Mouse (Mus musculus) ES-E14 (cell line): Measurements from ENCODE around the gene Hhipl1. TPM values are rescaled to one million over a fixed set of nuclear protein-coding genes. Genes with fewer than 3 reads are reported as not detected.

Source experiments
- DNase-seq: peaks from one replicate; pipeline ENCODE4 v3.0.0-alpha.2; 2013; ENCODE audit warnings: low read depth, low spot score
- H3K27ac ChIP-seq: 2 replicates; pipeline ENCODE4 v1.5.1; 2012; ENCODE audit warnings: low read depth, mild to moderate bottlenecking, low read length, moderate library complexity, mixed read lengths; ENCODE audit not compliant: poor library complexity, insufficient read depth, severe bottlenecking
- H3K36me3 ChIP-seq: 2 replicates; pipeline ENCODE4 v1.6.1; 2012; ENCODE audit warnings: mild to moderate bottlenecking, low read length, moderate library complexity, mixed read lengths; ENCODE audit not compliant: control insufficient read depth, poor library complexity, insufficient read depth, severe bottlenecking
- H3K4me1 ChIP-seq, 2 experiments: fragments of 150-350 bp in 1 of 2; sonication (generic) in 1 of 2; 2 replicates each; pipeline ENCODE4 v1.6.1; 2012; ENCODE audit warnings: low read length in 2 of 2, mild to moderate bottlenecking in 1 of 2, mixed read lengths in 1 of 2; ENCODE audit not compliant: control insufficient read depth in 2 of 2, insufficient read depth in 2 of 2, poor library complexity in 1 of 2
- H3K4me3 ChIP-seq, 2 experiments: fragments of 150-350 bp in 1 of 2; sonication (generic) in 1 of 2; 2 replicates each; pipeline ENCODE4 v1.5.1; 2012; ENCODE audit warnings: low read length in 2 of 2, low read depth in 1 of 2, mild to moderate bottlenecking in 1 of 2, mixed read lengths in 1 of 2; ENCODE audit not compliant: insufficient read depth in 1 of 2, poor library complexity in 1 of 2, severe bottlenecking in 1 of 2
- H3K9ac ChIP-seq: 2 replicates; pipeline ENCODE4 v1.6.1; 2012; ENCODE audit warnings: low read depth, mild to moderate bottlenecking, low read length, mixed read lengths; ENCODE audit not compliant: poor library complexity, insufficient read depth, severe bottlenecking
- H3K9me3 ChIP-seq: fragments of 150-350 bp; sonication (generic); 2 replicates; pipeline ENCODE4 v1.6.1; 2012; ENCODE audit warnings: low read depth, mild to moderate bottlenecking, low read length; ENCODE audit not compliant: control insufficient read depth, insufficient read depth
- CHD2 ChIP-seq: IDR thresholded peaks from 2 replicates; pipeline ENCODE4 v1.6.1; 2014; ENCODE audit warnings: mild to moderate bottlenecking, low read depth, low read length, inconsistent platforms
- HCFC1 ChIP-seq: IDR thresholded peaks from 2 replicates; pipeline ENCODE4 v1.6.1; 2012; ENCODE audit warnings: low read length, inconsistent platforms, borderline replicate concordance; ENCODE audit not compliant: insufficient read depth
- MAFK ChIP-seq: IDR thresholded peaks from 2 replicates; pipeline ENCODE4 v1.6.1; 2014; ENCODE audit warnings: mild to moderate bottlenecking, low read depth, low read length, inconsistent platforms; ENCODE audit not compliant: insufficient read depth
- ZC3H11A ChIP-seq: IDR thresholded peaks from 2 replicates; pipeline ENCODE4 v1.6.1; 2012; ENCODE audit warnings: low read depth, mild to moderate bottlenecking, inconsistent platforms, low read length, borderline replicate concordance
- ZNF384 ChIP-seq: IDR thresholded peaks from 2 replicates; pipeline ENCODE4 v1.6.1; 2012; ENCODE audit warnings: low read depth, low read length, inconsistent platforms
- in situ Hi-C, 2 experiments: fragments of 600-800 bp; cut with MboI; formaldehyde crosslinking; loops; one replicate each; pipeline ENCODE4 v1.15.1; 2025; ENCODE audit warnings: low sequenced_read_pairs in 2 of 2, inconsistent platforms in 1 of 2; ENCODE audit not compliant: unreplicated experiment in 2 of 2
- total RNA-seq: library from RNA; depleted of rRNA; stranded (reverse); fragments of 300-350 nt; gene quantifications from 2 replicates; pipeline ENCODE4 v1.2.3, GENCODE M21; 2012

Hhipl1 gene
- total RNA-seq, 1 experiment: 1.0 TPM

- TF ChIP-seq ZNF384 (no peak), CHD2 (no peak), ZC3H11A (no peak), HCFC1 (no peak), MAFK (no peak)
- no peak overlapping the region for H3K9ac ChIP-seq
- H3K4me1 ChIP-seq: no peaks in the 10 kb centered on the region
- no peak overlapping the region for H3K27ac ChIP-seq
- in situ Hi-C loops: loop anchor here in 1 of 2 experiments (25.0 kb wide), 1 partner anchor 131 kb away; no protein-coding TSS in a partner anchor
- DNase-seq: no peak
- H3K4me3 ChIP-seq: no peak overlapping the region
- H3K36me3 ChIP-seq: no peaks in the 10 kb centered on the region
- H3K9me3 ChIP-seq: no peaks in the 10 kb centered on the region
These were observed 49.9 kb downstream of the Hhipl1 start for GRCm38 (mm10) chr12:108355986-108356385.

- Histone ChIP-seq H3K36me3 (no peaks in the 10 kb centered on the region), H3K4me1 (peaks cover 0 to 11% of the 10 kb centered on the region in 2 experiments; a peak in 1 of 4 replicates), H3K4me3 (no peak overlapping the region), H3K9me3 (no peaks in the 10 kb centered on the region), H3K9ac (no peak overlapping the region), H3K27ac (no peak overlapping the region)
- in situ Hi-C loops: loop anchor here in 1 of 2 experiments (25.0 kb wide), 1 partner anchor 124 kb away; no protein-coding TSS in a partner anchor
- TF ChIP-seq CHD2: no peak
- TF ChIP-seq HCFC1: peak; percentile 29; the same call in 1 of the 2 replicates
- TF ChIP-seq ZC3H11A: 0 out of 2 replicates have a peak, but pooled peaks have one; percentile 35
- peak; percentile 54 for DNase-seq
These were observed 57.7 kb downstream of the Hhipl1 start for GRCm38 (mm10) chr12:108363796-108364195.

GRCm38 (mm10) chr12:108365340-108365739 lies 59.3 kb downstream of the Hhipl1 start:
- DNase-seq: no peak
- Histone ChIP-seq H3K4me1 (peaks cover 0 to 11% of the 10 kb centered on the region in 2 experiments; a peak in 1 of 4 replicates), H3K36me3 (no peaks in the 10 kb centered on the region), H3K27ac (no peak overlapping the region), H3K9me3 (no peaks in the 10 kb centered on the region), H3K9ac (no peak overlapping the region), H3K4me3 (no peak overlapping the region)
- in situ Hi-C loops: loop anchor here in 1 of 2 experiments (25.0 kb wide), 1 partner anchor 122 kb away; no protein-coding TSS in a partner anchor
- TF ChIP-seq ZNF384 (no peak), MAFK (no peak), CHD2 (no peak), HCFC1 (no peak), ZC3H11A (no peak)

- Histone ChIP-seq H3K9me3 (no peaks in the 10 kb centered on the region), H3K4me3 (no peak overlapping the region), H3K9ac (no peak overlapping the region), H3K27ac (no peak overlapping the region), H3K4me1 (peaks cover 0 to 11% of the 10 kb centered on the region in 2 experiments; a peak in 1 of 4 replicates), H3K36me3 (no peaks in the 10 kb centered on the region)
- in situ Hi-C loops: loop anchor here in 1 of 2 experiments (25.0 kb wide), 1 partner anchor 121 kb away; no protein-coding TSS in a partner anchor
- TF ChIP-seq CHD2 (no peak), MAFK (no peak)
- no peak for DNase-seq
These were observed 59.8 kb downstream of the Hhipl1 start for GRCm38 (mm10) chr12:108365868-108366267.

- no peak overlapping the region for H3K9ac ChIP-seq
- no peak for TF ChIP-seq ZNF384
- no peak for TF ChIP-seq HCFC1
- no peak for TF ChIP-seq MAFK
- no peak for TF ChIP-seq ZC3H11A
- TF ChIP-seq CHD2: no peak
- peaks cover 0 to 11% of the 10 kb centered on the region in 2 experiments; a peak in 1 of 4 replicates for H3K4me1 ChIP-seq
- H3K27ac ChIP-seq: no peak overlapping the region
- no peak for DNase-seq
- H3K4me3 ChIP-seq: no peak overlapping the region
- no peaks in the 10 kb centered on the region for H3K9me3 ChIP-seq
- in situ Hi-C loops: loop anchor here in 1 of 2 experiments (25.0 kb wide), 1 partner anchor 119 kb away; no protein-coding TSS in a partner anchor
- no peaks in the 10 kb centered on the region for H3K36me3 ChIP-seq
These were observed 61.8 kb downstream of the Hhipl1 start for GRCm38 (mm10) chr12:108367909-108368308.
